Mouse (Mus musculus): ENCODE measurements at regions not wholly inside any gene's neighbourhood (a gene's known extent, or its start where the extent isn't known, plus 50 kb on each side); places are given as distances from the start of the nearest gene placed in this dataset.

DNA sequence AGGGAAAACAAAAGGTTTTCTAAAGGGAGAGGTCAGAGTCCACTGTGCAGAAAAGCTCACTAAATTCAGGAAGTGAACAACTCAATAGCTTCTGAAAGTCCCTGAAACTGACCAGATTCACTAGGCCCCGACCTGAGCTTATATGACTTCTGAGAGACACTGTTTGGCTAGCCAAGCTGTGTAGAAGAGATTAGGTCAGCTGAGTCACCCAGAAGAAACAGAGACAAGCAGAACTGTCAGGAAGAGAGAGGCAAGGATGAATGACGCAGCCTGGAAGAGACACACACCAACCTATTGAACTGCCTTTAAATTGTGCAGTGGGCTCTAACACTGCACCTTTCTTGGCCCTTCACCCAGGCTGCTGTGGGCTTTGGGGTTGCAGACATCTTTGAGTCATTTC lies 230.4 kb downstream of the Gm21750 start:
- ATAC-seq (ENCODE audit: low FRiP score) = no peak
- Histone ChIP-seq H3K9ac (no peak overlapping the region), H3K4me2 (no peak overlapping the region), H3K36me3 (no peaks in the 10 kb centered on the region), H3K4me1 (replicated peaks) (no peaks in the 10 kb centered on the region), H3K27ac (no peak overlapping the region), H3K4me3 (no peak overlapping the region), H3K9me3 (no peaks in the 10 kb centered on the region), H3K27me3 (no peaks in the 10 kb centered on the region)
- 76% methylated on average over 2 of the region's 2 CpGs for WGBS

DNA sequence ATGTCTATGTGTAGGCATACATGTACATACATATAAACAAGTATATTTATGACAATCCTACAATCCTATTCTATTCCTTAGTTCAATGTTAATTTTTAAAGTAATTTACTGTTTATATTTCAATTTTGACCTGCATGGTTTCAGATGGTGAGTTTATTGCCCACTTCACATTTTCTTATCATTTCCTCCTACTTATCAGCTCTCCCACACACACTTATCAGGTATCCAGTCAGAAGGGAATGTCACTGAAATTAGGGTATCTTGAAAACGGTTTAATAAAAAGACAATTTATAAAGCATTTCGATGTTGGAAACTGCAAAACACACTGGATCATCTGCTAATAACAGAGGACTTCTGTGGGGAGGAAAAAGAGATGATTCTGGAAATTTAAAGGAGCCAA lies 233.8 kb downstream of the Gm21750 start:
- H3K9me3 ChIP-seq = no peaks in the 10 kb centered on the region
- no peak overlapping the region for H3K4me2 ChIP-seq
- ATAC-seq (ENCODE audit: low FRiP score) = no peak
- no peak overlapping the region for H3K4me3 ChIP-seq
- 85% methylated on average over 2 of the region's 2 CpGs for WGBS
- no peaks in the 10 kb centered on the region for H3K27me3 ChIP-seq
- H3K36me3 ChIP-seq = no peaks in the 10 kb centered on the region
- H3K9ac ChIP-seq = no peak overlapping the region
- H3K4me1 ChIP-seq (replicated peaks) = no peaks in the 10 kb centered on the region
- H3K27ac ChIP-seq = no peak overlapping the region

GRCm38 (mm10) chr14:73895266-73895665 lies 234.2 kb downstream of the Gm21750 start:
- Histone ChIP-seq H3K27ac (no peak overlapping the region), H3K27me3 (no peaks in the 10 kb centered on the region), H3K4me2 (no peak overlapping the region), H3K9ac (no peak overlapping the region), H3K4me1 (replicated peaks) (no peaks in the 10 kb centered on the region), H3K4me3 (no peak overlapping the region), H3K9me3 (no peaks in the 10 kb centered on the region), H3K36me3 (no peaks in the 10 kb centered on the region)
- 84% methylated on average over 3 of the region's 3 CpGs for whole genome bisulfite sequencing
- no peak for ATAC-seq (ENCODE audit: low FRiP score)

DNA sequence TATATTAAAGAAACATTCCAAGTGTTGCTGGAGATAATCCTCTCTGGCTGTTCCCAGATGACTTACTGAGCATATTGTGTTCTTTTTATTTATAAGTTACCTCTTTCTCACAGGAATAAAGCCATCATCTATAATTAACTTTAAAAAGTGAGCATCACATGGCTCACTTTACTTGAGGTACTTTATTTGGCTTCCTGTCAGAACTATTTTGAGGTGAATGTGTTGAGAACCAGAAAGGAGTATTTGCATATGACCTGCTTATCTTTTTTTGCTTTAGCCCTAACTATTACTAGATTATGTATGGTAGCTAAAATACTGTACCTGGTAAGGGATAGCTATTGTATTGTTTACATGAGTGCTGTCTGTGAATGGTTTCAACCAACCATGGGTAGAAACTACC lies 238.1 kb downstream of the Gm21750 start:
- no peaks in the 10 kb centered on the region for H3K27me3 ChIP-seq
- no peaks in the 10 kb centered on the region for H3K36me3 ChIP-seq
- no peaks in the 10 kb centered on the region for H3K4me1 ChIP-seq (replicated peaks)
- H3K9me3 ChIP-seq = no peaks in the 10 kb centered on the region
- no peak overlapping the region for H3K9ac ChIP-seq
- no peak for ATAC-seq (ENCODE audit: low FRiP score)
- no peak overlapping the region for H3K27ac ChIP-seq
- no peak overlapping the region for H3K4me2 ChIP-seq
- H3K4me3 ChIP-seq = no peak overlapping the region

DNA sequence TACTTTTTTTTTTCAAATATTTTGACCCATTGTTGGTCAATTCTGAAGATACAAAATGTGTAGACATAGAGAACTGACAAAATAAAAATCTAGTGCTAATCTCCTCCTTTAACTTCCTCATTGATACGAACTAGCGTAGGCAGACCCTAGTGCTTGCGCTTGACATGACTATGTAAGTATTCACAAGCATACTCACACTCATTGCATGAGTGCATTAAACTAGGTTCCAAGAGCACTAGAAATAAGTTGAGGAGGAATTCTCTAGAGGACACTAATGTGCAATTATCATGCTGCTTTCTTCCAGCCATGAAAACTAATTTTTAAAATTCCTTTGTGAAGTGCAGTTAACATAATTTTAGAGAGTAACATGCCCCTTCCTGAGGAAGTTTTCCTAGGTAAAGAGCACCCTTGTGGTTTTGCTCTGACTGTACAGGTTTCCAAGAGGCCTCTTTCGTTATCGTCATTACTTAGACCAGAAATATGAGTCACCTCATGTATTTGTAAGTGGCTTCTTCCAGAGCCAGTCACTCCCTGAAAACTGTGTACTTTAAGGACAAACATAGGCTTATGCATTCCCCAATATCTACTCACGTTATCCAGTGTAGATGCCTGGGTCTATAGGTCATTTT lies 241.2 kb downstream of the Gm21750 start:
- Histone ChIP-seq H3K9me3 (no peaks in the 10 kb centered on the region), H3K27ac (no peak overlapping the region), H3K4me2 (no peak overlapping the region), H3K4me1 (replicated peaks) (no peaks in the 10 kb centered on the region), H3K27me3 (no peaks in the 10 kb centered on the region), H3K9ac (no peak overlapping the region), H3K36me3 (no peaks in the 10 kb centered on the region), H3K4me3 (no peak overlapping the region)
- ATAC-seq (ENCODE audit: low FRiP score) = no peak
- WGBS = 92% methylated on average over 6 of the region's 6 CpGs

DNA sequence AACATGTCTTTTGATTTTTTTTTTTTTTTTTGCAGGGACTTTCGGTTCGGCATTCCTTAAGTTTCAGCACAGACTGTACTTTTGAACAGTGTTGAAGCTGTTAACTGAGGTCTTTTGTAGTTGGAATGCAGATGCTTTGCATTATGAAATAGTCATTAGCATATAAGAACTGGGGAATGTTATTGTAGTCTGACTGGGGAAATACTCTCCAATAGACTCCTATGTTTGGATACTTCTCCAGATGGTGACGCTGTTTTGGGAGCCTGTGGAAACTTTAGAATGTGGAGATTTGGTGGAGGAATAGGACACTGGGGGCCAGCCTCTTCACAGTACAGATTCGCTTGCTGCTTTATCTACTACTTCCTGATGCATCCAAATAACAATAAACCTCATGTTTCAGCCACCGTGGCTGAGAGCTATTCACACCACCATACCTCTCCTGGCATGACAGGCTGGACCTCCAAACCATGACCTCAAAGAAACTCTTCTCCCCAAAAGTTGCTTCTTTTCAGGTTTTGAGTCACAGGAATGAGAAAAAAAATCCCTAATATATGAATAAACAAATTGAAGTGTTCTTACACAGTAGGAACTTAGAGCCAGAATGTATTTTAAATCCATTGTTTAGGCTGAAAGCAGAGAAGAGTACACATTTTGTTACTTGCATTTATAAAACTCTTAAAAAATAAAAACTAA lies 252.9 kb downstream of the Gm21750 start:
- Histone ChIP-seq H3K36me3 (no peaks in the 10 kb centered on the region), H3K9ac (no peak overlapping the region), H3K4me1 (replicated peaks) (no peaks in the 10 kb centered on the region), H3K9me3 (no peaks in the 10 kb centered on the region), H3K27ac (no peak overlapping the region), H3K4me2 (no peak overlapping the region), H3K27me3 (no peaks in the 10 kb centered on the region), H3K4me3 (no peak overlapping the region)
- ATAC-seq (ENCODE audit: low FRiP score) = no peak
- WGBS = 75% methylated on average over 5 of the region's 5 CpGs

- Histone ChIP-seq H3K27ac (no peak overlapping the region), H3K9me3 (no peaks in the 10 kb centered on the region)
- no peak for ATAC-seq (ENCODE audit: low FRiP score)
These were observed 255.0 kb downstream of the Gm21750 start for GRCm38 (mm10) chr14:73915990-73916389.

GRCm38 (mm10) chr14:73931095-73931494 lies 270.1 kb downstream of the Gm21750 start:
- Histone ChIP-seq H3K36me3 (no peaks in the 10 kb centered on the region), H3K27me3 (no peaks in the 10 kb centered on the region), H3K4me1 (replicated peaks) (no peaks in the 10 kb centered on the region), H3K9ac (no peak overlapping the region), H3K9me3 (no peaks in the 10 kb centered on the region), H3K4me3 (no peak overlapping the region), H3K4me2 (no peak overlapping the region), H3K27ac (no peak overlapping the region)
- WGBS = 76% methylated on average over 2 of the region's 2 CpGs
- no peak for ATAC-seq (ENCODE audit: low FRiP score)

More at GRCm38 (mm10) chr14:73915990-73916389, 255.0 kb downstream of the Gm21750 start:
- H3K36me3 ChIP-seq = no peaks in the 10 kb centered on the region
- no peaks in the 10 kb centered on the region for H3K27me3 ChIP-seq
- H3K4me2 ChIP-seq = no peak overlapping the region
- no peak overlapping the region for H3K4me3 ChIP-seq
- no peak overlapping the region for H3K9ac ChIP-seq
- H3K4me1 ChIP-seq (replicated peaks) = no peaks in the 10 kb centered on the region

DNA sequence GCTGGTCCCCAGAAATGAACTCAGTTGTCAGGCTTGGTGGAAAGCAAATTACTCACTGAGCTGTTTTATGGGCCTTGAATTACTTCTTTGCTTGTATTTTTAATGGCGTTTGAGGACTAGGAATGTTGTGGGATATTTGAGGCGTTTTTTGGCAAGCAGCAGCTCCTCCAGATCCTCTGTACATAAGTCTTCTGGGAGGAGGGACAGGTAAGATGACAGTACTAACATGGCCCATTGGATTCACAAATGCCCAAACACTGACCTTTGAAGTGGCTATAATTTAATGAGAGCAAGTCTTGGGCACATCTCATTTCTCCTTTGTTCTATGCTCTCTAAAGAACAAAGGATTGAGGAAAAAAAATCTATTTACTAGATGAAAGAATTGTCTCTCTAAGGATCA lies 286.3 kb downstream of the Gm21750 start:
- no peaks in the 10 kb centered on the region for H3K27me3 ChIP-seq
- H3K4me1 ChIP-seq (replicated peaks) = no peaks in the 10 kb centered on the region
- no peak overlapping the region for H3K4me2 ChIP-seq
- WGBS = 80% methylated on average over 2 of the region's 2 CpGs
- no peak overlapping the region for H3K27ac ChIP-seq
- no peak overlapping the region for H3K9ac ChIP-seq
- no peak overlapping the region for H3K4me3 ChIP-seq
- H3K9me3 ChIP-seq = no peaks in the 10 kb centered on the region
- H3K36me3 ChIP-seq = no peaks in the 10 kb centered on the region
- no peak for ATAC-seq (ENCODE audit: low FRiP score)

DNA sequence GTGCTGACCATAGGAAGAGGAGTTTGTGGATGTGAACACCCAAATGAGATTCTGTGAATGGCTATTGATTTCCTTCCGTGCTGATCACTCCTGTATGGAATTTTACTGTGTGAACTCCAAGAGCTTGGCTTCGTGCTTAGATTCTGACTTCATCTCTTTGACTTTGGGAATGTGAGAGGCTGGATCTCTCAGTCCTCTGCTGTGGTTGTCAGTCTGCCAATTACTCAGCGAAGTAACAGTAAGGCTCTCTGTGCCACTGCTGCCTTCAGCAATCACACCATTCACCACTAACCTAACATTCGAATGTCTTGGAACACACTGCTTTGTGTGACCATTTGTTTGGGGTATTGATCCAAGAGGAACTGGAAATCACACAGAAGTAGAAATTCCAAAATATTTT lies 291.5 kb downstream of the Gm21750 start:
- WGBS = 85% methylated on average over 4 of the region's 4 CpGs
- H3K4me2 ChIP-seq = no peak overlapping the region

GRCm38 (mm10) chr14:73978694-73979093 lies 317.7 kb downstream of the Gm21750 start:
- H3K27me3 ChIP-seq = no peaks in the 10 kb centered on the region
- 60% methylated on average over 1 of the region's 1 CpGs for WGBS
- ATAC-seq (ENCODE audit: low FRiP score) = no peak
- no peaks in the 10 kb centered on the region for H3K4me1 ChIP-seq (replicated peaks)
- no peaks in the 10 kb centered on the region for H3K36me3 ChIP-seq
- no peak overlapping the region for H3K27ac ChIP-seq
- H3K9me3 ChIP-seq = no peaks in the 10 kb centered on the region
- H3K4me2 ChIP-seq = no peak overlapping the region
- H3K9ac ChIP-seq = no peak overlapping the region
- no peak overlapping the region for H3K4me3 ChIP-seq

More for the DNA sequence above, 291.5 kb downstream of the Gm21750 start:
- no peak overlapping the region for H3K9ac ChIP-seq
- no peak overlapping the region for H3K4me3 ChIP-seq
- no peaks in the 10 kb centered on the region for H3K4me1 ChIP-seq (replicated peaks)
- H3K36me3 ChIP-seq = no peaks in the 10 kb centered on the region
- no peaks in the 10 kb centered on the region for H3K27me3 ChIP-seq
- H3K27ac ChIP-seq = no peak overlapping the region
- ATAC-seq (ENCODE audit: low FRiP score) = no peak
- no peaks in the 10 kb centered on the region for H3K9me3 ChIP-seq

DNA sequence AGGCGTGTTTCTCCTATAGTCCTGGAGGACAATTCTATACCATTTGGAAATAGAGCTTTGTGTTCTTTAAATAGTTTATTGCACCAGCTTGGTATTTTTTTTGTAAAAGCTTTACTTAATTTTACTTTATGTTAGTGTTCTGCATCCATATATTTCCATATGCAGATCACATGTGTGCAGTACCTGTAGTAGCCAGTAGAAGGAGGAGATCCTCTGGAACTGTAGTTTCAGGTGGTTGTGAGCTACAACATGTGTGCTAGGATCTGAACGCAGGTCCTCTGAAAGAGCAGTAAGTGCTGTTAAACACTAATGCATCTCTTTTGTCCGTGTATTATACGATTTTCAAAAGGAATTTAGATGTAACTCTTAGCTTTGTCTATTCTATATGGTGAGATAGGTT lies 335.2 kb downstream of the Gm21750 start:
- Histone ChIP-seq H3K36me3 (no peaks in the 10 kb centered on the region), H3K4me2 (no peak overlapping the region), H3K4me1 (replicated peaks) (no peaks in the 10 kb centered on the region), H3K27ac (no peak overlapping the region), H3K4me3 (no peak overlapping the region), H3K9ac (no peak overlapping the region), H3K27me3 (no peaks in the 10 kb centered on the region), H3K9me3 (no peaks in the 10 kb centered on the region)
- 94% methylated on average over 4 of the region's 4 CpGs for WGBS
- no peak for ATAC-seq (ENCODE audit: low FRiP score)

- Histone ChIP-seq H3K9ac (no peak overlapping the region), H3K4me2 (no peak overlapping the region), H3K9me3 (no peaks in the 10 kb centered on the region), H3K27me3 (no peaks in the 10 kb centered on the region), H3K4me3 (no peak overlapping the region), H3K27ac (no peak overlapping the region), H3K4me1 (replicated peaks) (no peaks in the 10 kb centered on the region), H3K36me3 (no peaks in the 10 kb centered on the region)
- 97% methylated on average over 2 of the region's 2 CpGs for WGBS
- ATAC-seq (ENCODE audit: low FRiP score) = no peak
These were observed 336.8 kb downstream of the Gm21750 start for GRCm38 (mm10) chr14:73997796-73998195.

Data from hindbrain, embryonic 13.5 days (tissue).